Mouse (Mus musculus): ENCODE measurements around the gene Fgf23. TPM values are rescaled to one million over a fixed set of nuclear protein-coding genes. Genes with fewer than 3 reads are reported as not detected.

Fgf23 gene
- polyA plus RNA-seq, 1 experiment from 2014 or later: 0.24 TPM

DNA sequence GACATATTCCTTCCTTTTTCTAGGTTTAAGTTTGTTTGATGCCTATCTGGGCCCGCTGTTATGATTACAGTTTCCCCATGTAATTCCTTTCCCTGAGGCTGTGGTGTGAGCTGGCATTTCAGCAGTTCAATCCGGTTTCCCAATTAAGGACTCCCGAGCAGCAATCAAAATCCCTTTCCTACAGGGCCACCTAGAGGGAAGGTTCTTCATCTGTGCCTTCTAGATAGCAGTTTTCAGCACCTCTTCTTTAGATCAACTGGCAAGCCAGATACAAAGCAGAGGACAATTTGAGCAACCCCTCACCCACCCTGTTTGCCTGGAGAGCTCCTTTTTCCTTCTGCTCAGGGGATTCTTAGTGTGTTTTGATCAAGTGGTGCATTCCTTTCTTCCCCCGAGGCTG, 14.0 kb downstream of the Fgf23 start:
- Histone ChIP-seq H3K27ac (peak overlapping the region; percentile 56), H3K36me3 (peaks cover 24% of the 10 kb centered on the region; the same call in 1 of the 2 replicates), H3K4me1 (replicated peaks) (peaks cover 12% of the 10 kb centered on the region), H3K27me3 (peaks cover 13% of the 10 kb centered on the region), H3K4me2 (no peak overlapping the region), H3K4me3 (no peak overlapping the region), H3K9me3 (replicated peaks) (no peaks in the 10 kb centered on the region), H3K9ac (no peak overlapping the region)
- peak; percentile 54 for ATAC-seq (replicated peaks; ENCODE audit: insufficient number of reproducible peaks, insufficient read depth, low FRiP score, low read depth)
- WGBS: 34% methylated on average over 4 of the region's 4 CpGs

DNA sequence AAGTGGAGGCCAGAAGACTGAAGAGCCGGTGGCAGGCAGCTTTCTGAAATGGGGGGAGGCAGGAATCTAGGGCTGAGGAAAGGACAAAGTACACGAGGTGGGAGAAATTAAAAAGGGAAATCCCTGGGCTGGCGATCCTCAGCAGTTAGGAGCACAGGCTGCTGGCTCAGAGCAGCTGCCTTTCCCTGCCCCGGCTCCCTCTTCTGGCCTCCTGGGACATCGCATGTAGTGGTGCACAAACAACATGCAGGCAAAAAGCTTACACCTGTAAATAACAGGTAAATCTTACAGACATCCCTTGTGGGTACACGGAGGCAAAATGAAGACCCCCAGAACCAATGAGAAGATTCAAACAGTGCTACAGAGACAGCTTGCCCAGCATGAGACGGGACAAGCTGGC, 21.9 kb downstream of the Fgf23 start:
- ATAC-seq (replicated peaks; ENCODE audit: insufficient number of reproducible peaks, insufficient read depth, low FRiP score, low read depth): no peak
- H3K4me3 ChIP-seq: no peak overlapping the region
- H3K27ac ChIP-seq: no peak overlapping the region
- no peaks in the 10 kb centered on the region for H3K9me3 ChIP-seq (replicated peaks)
- H3K4me2 ChIP-seq: no peak overlapping the region
- H3K9ac ChIP-seq: no peak overlapping the region
- 70% methylated on average over 7 of the region's 7 CpGs for WGBS
- H3K36me3 ChIP-seq: peaks cover 14% of the 10 kb centered on the region; the same call in 1 of the 2 replicates
- no peaks in the 10 kb centered on the region for H3K4me1 ChIP-seq (replicated peaks)
- no peaks in the 10 kb centered on the region for H3K27me3 ChIP-seq

DNA sequence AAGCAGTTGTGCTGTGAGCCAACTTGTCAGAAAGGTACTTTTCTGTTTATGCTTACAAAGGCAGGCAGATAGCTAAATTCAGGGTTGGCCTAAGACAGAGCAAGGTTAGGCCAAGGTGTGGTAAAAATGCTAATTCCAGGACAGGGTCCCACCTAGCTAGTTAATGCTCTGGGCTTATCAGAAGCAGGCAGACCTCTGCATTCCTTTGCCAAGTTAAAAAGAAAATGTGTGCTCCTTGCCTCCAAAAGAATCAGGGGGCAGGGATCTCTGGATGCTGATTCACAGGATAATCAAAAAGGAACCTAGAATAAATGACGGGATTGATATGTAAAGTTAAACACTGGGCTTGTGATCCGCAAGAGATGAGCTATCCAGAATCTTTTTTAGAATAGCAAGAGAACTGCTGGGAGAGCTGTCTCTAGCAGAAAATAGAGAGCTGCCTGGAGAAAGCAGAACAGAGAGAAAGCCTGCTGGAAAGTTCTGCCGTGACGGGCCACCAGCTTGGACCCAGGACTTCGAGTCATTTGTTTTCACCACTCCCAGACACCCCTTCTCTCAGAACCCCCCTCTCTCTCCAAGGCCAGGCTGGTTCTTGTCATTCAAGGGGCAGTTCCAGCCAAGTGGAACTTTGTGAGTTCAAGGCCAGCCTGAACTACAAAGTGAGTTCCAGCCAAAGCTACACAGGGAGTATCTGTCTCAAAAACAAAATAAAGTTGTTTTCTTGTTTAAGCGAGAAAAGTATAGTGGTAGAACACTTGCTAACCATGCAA, 31.0 kb downstream of the Fgf23 start:
- H3K27me3 ChIP-seq: no peaks in the 10 kb centered on the region
- no peak overlapping the region for H3K4me2 ChIP-seq
- H3K4me1 ChIP-seq (replicated peaks): peaks cover 12% of the 10 kb centered on the region
- H3K9me3 ChIP-seq (replicated peaks): no peaks in the 10 kb centered on the region
- 87% methylated on average over 6 of the region's 6 CpGs for WGBS
- no peak overlapping the region for H3K9ac ChIP-seq
- H3K4me3 ChIP-seq: no peak overlapping the region
- ATAC-seq (replicated peaks; ENCODE audit: insufficient number of reproducible peaks, insufficient read depth, low FRiP score, low read depth): no peak
- H3K27ac ChIP-seq: no peak overlapping the region
- no peaks in the 10 kb centered on the region for H3K36me3 ChIP-seq

DNA sequence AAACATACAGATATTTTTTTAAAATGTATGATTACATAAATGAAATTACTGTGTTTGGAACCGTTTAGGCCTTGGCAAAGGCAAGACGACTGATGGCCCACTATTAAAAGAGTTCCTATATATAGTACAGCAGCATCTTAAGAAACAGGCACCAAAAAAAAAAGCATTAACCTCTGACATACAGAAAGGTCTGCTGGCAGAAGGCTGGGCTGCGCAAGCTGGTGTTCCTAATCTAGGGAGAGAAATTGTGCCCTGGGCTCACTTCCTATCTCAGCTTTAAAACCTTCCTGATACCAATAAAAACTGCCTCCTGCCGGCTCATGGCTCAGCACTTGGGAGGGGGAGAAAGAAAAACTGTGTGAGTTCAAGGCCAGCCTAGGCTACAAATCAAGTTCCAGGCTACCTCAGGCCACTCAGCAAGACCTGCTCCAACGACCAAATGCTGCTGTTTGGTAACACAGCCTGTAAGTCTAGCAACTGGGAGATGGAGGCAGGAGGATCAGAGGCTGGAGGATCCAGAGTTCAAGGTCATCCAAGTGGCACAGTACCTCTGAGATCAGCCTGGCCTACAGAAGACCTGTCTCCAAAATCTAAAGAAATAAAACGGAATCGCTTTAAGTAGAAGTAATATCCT, 31.8 kb downstream of the Fgf23 start:
- H3K4me2 ChIP-seq: no peak overlapping the region
- H3K36me3 ChIP-seq: no peaks in the 10 kb centered on the region
- peaks cover 17% of the 10 kb centered on the region for H3K4me1 ChIP-seq (replicated peaks)
- H3K4me3 ChIP-seq: no peak overlapping the region
- WGBS: 72% methylated on average over 7 of the region's 7 CpGs
- no peak overlapping the region for H3K27ac ChIP-seq
- no peaks in the 10 kb centered on the region for H3K27me3 ChIP-seq
- no peaks in the 10 kb centered on the region for H3K9me3 ChIP-seq (replicated peaks)
- no peak for ATAC-seq (replicated peaks; ENCODE audit: insufficient number of reproducible peaks, insufficient read depth, low FRiP score, low read depth)
- no peak overlapping the region for H3K9ac ChIP-seq

DNA sequence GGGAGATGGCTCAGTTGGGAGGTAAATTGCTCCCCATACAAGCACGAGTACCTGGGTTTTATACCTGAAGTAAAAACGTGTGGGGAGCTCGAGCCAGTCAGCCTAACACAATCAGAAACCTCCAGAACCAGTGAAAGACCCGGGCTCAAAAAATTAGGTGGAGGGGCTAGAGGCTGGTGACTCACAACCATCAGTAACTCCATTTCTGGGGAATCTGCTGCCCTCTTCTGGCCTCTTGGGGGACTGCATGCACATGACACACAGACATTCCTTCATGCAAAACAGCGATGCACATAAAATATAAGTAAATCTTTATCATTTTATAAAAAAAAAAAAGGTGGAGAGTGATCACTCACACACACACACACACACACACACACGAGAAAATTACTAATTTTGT, 32.4 kb downstream of the Fgf23 start:
- WGBS: 61% methylated on average over 6 of the region's 6 CpGs
- H3K4me1 ChIP-seq (replicated peaks): peaks cover 21% of the 10 kb centered on the region
- no peaks in the 10 kb centered on the region for H3K9me3 ChIP-seq (replicated peaks)
- no peaks in the 10 kb centered on the region for H3K36me3 ChIP-seq
- H3K27me3 ChIP-seq: no peaks in the 10 kb centered on the region
- no peak overlapping the region for H3K4me3 ChIP-seq
- ATAC-seq (replicated peaks; ENCODE audit: insufficient number of reproducible peaks, insufficient read depth, low FRiP score, low read depth): no peak
- no peak overlapping the region for H3K9ac ChIP-seq
- H3K27ac ChIP-seq: no peak overlapping the region
- H3K4me2 ChIP-seq: no peak overlapping the region

DNA sequence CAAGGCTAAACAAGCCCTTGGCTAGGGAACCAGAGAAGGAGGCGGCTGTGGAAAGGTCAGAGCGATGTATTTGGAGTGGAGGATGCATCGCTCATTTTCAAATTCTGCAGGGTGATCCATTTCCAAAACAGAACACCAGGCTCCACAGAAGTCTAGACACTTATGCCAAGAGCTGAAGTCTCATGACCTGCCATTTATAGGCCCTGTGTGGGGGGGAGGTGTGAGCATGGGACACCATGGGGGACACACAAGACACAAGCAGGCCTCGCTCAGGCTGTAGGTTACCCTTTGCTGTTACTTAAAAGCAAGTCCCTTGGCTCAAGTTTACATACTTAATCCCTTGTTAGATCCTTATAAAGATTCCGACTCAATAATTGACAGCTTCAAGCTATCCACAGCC, 33.5 kb downstream of the Fgf23 start:
- H3K9me3 ChIP-seq (replicated peaks): no peaks in the 10 kb centered on the region
- H3K27ac ChIP-seq: peak overlapping the region; percentile 11; the same call in 1 of the 2 replicates
- WGBS: 77% methylated on average over 5 of the region's 5 CpGs
- H3K4me3 ChIP-seq: no peak overlapping the region
- H3K4me1 ChIP-seq (replicated peaks): peaks cover 21% of the 10 kb centered on the region
- H3K9ac ChIP-seq: no peak overlapping the region
- no peak; the same call in 1 of the 2 replicates for ATAC-seq (replicated peaks; ENCODE audit: insufficient number of reproducible peaks, insufficient read depth, low FRiP score, low read depth)
- H3K27me3 ChIP-seq: no peaks in the 10 kb centered on the region
- no peak overlapping the region for H3K4me2 ChIP-seq
- no peaks in the 10 kb centered on the region for H3K36me3 ChIP-seq

DNA sequence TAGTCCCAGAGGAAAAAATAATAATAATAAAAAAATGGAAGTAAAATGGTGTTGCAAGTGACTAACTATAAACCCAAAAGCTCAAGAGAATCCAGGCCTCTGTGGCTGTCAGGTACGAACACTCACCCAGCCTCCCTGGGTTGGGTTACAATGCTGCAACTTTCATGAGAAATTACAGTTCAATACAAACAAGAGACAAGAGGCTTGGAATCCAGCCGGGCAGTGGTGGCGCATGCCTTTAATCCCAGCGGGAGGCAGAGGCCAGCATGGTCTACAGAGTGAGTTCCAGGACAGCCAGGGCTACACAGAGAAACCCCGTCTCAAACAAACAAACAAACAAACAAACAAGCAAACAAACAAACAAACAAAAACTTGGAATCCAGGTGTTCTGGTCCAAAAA, 34.0 kb downstream of the Fgf23 start:
- Histone ChIP-seq H3K9me3 (replicated peaks) (no peaks in the 10 kb centered on the region), H3K36me3 (no peaks in the 10 kb centered on the region), H3K27ac (peak overlapping the region; percentile 11; the same call in 1 of the 2 replicates), H3K9ac (no peak overlapping the region), H3K27me3 (no peaks in the 10 kb centered on the region), H3K4me1 (replicated peaks) (peaks cover 21% of the 10 kb centered on the region), H3K4me3 (no peak overlapping the region), H3K4me2 (no peak overlapping the region)
- no peak for ATAC-seq (replicated peaks; ENCODE audit: insufficient number of reproducible peaks, insufficient read depth, low FRiP score, low read depth)
- WGBS: 65% methylated on average over 5 of the region's 5 CpGs

DNA sequence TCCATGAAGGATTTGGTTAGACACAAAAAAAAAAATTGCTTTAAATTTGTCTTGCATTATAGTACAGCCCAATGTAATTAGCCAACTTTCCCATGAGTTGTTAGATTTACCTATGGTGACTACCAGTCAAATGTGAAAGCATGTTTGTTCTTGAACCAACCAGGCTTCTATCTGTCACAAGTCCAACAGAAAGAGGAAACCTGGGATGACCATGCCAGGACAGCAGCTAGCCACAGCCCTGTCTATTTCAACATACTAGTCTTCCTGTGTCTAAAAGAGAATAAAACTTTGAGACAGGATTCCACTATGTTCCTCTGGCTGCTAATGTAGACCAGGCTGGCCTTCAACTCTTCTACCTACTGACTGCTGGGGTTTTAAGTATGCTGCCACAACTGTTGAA, 34.7 kb downstream of the Fgf23 start:
- ATAC-seq (replicated peaks; ENCODE audit: insufficient number of reproducible peaks, insufficient read depth, low FRiP score, low read depth): no peak
- Histone ChIP-seq H3K9ac (no peak overlapping the region), H3K4me1 (replicated peaks) (peaks cover 21% of the 10 kb centered on the region), H3K27me3 (no peaks in the 10 kb centered on the region), H3K9me3 (replicated peaks) (no peaks in the 10 kb centered on the region), H3K4me2 (no peak overlapping the region), H3K4me3 (no peak overlapping the region), H3K27ac (no peak overlapping the region), H3K36me3 (no peaks in the 10 kb centered on the region)

DNA sequence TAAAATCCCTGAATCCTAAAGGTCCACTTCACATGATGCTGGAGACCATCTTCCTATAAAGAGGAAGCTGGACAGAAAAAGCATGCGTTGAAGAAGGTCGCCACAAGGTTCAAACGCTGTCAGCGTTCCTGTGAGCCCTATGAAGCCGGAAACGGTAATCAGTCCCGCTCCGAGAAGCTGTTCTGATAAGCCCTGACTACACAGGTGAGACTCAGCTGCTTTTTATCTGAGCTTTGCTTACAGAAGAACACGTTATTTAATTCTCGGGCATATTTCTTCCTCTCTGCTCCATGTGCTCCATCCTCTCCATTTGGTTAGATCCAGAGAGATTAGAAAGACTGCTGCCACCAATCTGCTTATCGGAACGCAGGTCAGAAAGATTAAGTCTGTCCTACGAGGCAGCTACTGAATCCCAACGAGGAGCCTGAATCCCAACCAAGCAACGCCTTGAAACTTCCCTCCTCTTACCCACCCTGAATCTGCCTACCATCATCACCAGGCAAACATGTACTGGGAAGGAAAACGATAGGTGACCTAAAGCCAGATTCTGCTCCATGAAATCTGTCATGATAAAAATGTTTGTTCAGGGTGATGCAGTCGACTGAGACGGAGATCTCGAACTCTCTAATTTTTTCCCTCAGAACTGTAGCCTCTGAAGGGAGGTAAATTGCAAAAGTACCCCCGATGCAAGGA, 35.8 kb downstream of the Fgf23 start:
- 12% methylated on average over 20 of the region's 20 CpGs for WGBS
- Histone ChIP-seq H3K4me1 (replicated peaks) (peaks cover 21% of the 10 kb centered on the region), H3K4me2 (peak overlapping the region; percentile 84), H3K9ac (peak overlapping the region; percentile 62), H3K36me3 (no peaks in the 10 kb centered on the region), H3K9me3 (replicated peaks) (no peaks in the 10 kb centered on the region), H3K4me3 (peak overlapping the region; percentile 68), H3K27me3 (no peaks in the 10 kb centered on the region), H3K27ac (peak overlapping the region; percentile 57; the same call in 1 of the 2 replicates)
- ATAC-seq (replicated peaks; ENCODE audit: insufficient number of reproducible peaks, insufficient read depth, low FRiP score, low read depth): no peak

DNA sequence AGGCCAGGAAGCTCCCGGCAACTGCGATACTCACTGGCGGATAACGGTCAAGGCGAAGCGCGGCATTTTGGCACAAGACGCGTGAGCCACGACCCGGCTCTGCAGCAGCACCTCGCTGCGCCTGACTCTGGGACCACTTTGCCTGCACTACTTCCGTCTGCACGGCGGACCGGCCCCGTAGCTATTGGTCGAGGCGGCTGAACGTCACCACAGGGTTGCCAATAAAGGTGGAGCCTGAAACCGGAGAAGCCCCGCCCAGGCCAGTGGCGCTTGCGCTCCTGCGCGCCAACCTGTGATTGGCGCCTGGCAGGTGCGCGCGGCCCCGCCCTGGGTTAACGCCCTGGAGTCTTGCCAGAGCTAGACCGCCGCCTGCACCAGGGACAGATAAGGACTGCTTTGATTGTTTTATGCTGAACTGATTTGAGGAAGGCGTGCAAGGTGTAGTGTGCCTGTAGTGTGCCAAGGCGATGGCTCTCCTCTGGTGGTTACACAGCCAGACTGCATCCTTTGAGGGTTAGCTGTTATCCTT, 36.8 kb downstream of the Fgf23 start, which contains the start of gene Tigar:
TSS of gene Tigar (minus strand) at position 156 of the 529 bp plus-strand sequence.
- under 1% methylated on average over 37 of the region's 37 CpGs for WGBS
- H3K4me2 ChIP-seq: peak within 1 kb of the TSS; percentile 84
- no peaks in the 10 kb centered on the region for H3K9me3 ChIP-seq (replicated peaks)
- ATAC-seq (replicated peaks; ENCODE audit: insufficient number of reproducible peaks, insufficient read depth, low FRiP score, low read depth): peak; percentile 98
- H3K9ac ChIP-seq: peak within 1 kb of the TSS; percentile 62
- H3K4me1 ChIP-seq (replicated peaks): peaks cover 21% of the 10 kb centered on the region
- H3K27me3 ChIP-seq: no peaks in the 10 kb centered on the region
- no peaks in the 10 kb centered on the region for H3K36me3 ChIP-seq
- peak within 1 kb of the TSS; percentile 68 for H3K4me3 ChIP-seq
- H3K27ac ChIP-seq: peak within 1 kb of the TSS; percentile 57; the same call in 1 of the 2 replicates

DNA sequence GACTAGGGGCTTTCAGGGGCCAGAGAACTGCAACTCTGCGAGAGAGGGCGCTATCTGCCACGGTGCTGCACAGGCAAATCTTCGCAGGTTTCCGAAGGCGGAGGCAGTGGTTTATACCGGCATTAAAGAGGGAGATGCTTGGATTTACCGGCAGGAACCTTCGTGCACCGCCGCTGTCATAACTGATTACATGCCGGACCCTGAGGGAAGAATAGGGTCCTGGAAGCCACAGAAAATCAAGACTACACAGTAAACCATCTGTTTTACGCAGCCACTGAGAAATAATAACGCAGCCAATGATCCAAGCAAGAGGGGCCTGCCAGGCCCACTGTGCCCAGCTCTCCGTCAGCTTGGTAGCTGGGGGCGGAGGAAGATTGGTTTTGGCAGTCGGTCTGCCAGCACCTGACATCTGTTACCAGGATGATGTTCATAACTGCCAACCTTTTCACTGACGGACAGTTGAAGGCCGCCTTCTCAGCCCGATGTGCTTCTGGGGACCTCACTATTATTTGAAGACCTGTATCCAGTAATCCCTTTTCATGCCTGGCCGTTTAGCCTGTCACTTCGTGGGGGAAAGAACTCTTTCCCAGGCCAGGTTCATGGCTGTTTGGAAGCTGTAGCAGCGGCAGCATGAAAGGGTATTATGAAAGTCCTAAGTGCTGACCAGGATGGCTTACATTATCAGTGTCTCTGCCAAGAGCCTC, 42.2 kb downstream of the Fgf23 start:
- no peak overlapping the region for H3K4me2 ChIP-seq
- H3K4me1 ChIP-seq (replicated peaks): peaks cover under 1% of the 10 kb centered on the region; the same call in 1 of the 2 replicates
- H3K9me3 ChIP-seq (replicated peaks): no peaks in the 10 kb centered on the region
- ATAC-seq (replicated peaks; ENCODE audit: insufficient number of reproducible peaks, insufficient read depth, low FRiP score, low read depth): no peak
- no peak overlapping the region for H3K4me3 ChIP-seq
- H3K27me3 ChIP-seq: no peaks in the 10 kb centered on the region
- 69% methylated on average over 23 of the region's 23 CpGs for WGBS
- H3K9ac ChIP-seq: no peak overlapping the region
- no peaks in the 10 kb centered on the region for H3K36me3 ChIP-seq
- H3K27ac ChIP-seq: no peak overlapping the region

Data from heart, embryonic 15.5 days (tissue).